Mouse (Mus musculus) MN1 (cell line): Measurements from ENCODE around the gene Serpinb5.
"Not testable (repeated sequence)": the region's sequence is repeated elsewhere in the genome, so short reads cannot be mapped to it uniquely, and the experiment has no call there.

Source experiments
- DNase-seq: peaks from one replicate; pipeline ENCODE4 v3.0.0-alpha.2; 2016; ENCODE audit warnings: low spot score

Gene Serpinb5

GRCm38 (mm10) chr1:106860847-106861246 is at the start of gene Serpinb5:
TSS of gene Serpinb5 (plus strand) at chr1:106861173.
- DNase-seq: no peak

- DNase-seq: no peak
These were observed 46.1 kb upstream of the Serpinb5 start for GRCm38 (mm10) chr1:106814864-106815263.

- no peak for DNase-seq
These were observed 45.7 kb upstream of the Serpinb5 start for GRCm38 (mm10) chr1:106815265-106815664.

DNA sequence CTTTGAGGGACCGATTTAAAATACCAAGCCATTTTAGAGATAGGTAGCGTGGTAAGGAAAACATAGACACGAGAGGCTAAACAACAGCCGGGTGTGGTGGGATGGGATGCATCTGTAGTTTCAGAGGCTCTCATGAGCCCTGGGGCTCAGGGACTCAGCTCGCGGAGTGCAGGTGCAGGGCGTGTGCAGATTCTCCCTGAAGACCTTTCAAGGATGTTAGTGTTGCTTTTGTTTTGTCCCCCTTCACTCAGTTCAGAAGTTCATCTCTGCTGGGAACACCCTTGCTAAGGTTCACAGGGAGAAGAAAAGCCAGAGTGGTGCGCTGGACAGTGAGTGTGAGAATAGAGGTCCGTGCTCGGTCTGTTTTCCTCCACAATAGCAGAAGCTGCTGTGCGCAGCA is 44.2 kb upstream of the Serpinb5 start:
- no peak for DNase-seq

DNA sequence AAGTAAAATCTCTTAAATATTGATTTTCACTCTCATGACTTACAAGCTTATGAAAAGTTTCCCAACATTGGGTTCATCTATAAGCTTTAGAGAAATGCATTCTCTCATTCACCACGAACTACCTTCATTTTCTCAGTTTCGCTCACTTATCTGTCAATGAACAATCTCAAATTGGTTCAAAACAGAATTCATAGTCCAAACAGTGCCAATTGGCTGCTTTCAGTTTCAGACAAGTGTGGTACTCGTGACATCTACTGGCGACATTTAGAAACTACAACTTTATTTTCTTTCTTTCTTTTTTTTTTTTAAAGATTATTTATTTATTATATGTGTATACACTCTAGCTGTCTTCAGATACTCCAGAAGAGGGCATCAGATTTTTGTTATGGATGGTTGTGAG is 42.6 kb upstream of the Serpinb5 start:
- DNase-seq: peak; percentile 62

- peak; percentile 50 for DNase-seq
These were observed 38.7 kb upstream of the Serpinb5 start for GRCm38 (mm10) chr1:106822297-106822696.

- no peak for DNase-seq
These were observed 32.2 kb upstream of the Serpinb5 start for GRCm38 (mm10) chr1:106828784-106829183.

GRCm38 (mm10) chr1:106865543-106865942 is 4.6 kb downstream of the Serpinb5 start:
- no peak for DNase-seq

GRCm38 (mm10) chr1:106866029-106866428 is 5.1 kb downstream of the Serpinb5 start:
- no peak for DNase-seq

GRCm38 (mm10) chr1:106866768-106867167 is 5.8 kb downstream of the Serpinb5 start:
- no peak for DNase-seq

DNA sequence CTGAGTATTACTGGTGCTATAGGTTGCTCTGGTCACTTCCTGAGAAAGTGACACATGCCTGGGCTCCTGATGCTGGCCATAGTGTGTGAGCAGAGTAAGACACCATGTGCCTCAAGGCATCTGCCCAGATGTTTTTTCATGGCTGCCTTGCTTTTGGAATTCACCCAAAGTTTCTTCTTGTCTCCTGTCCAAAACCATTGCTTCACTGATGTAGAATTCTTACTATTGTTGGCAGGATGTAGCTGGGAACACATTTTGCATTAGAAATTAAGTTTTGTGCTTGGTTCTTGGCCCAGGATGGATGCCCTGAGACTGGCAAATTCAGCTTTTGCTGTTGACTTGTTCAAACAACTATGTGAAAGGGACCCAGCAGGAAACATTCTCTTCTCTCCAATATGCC is 9.0 kb downstream of the Serpinb5 start:
- no peak for DNase-seq

DNA sequence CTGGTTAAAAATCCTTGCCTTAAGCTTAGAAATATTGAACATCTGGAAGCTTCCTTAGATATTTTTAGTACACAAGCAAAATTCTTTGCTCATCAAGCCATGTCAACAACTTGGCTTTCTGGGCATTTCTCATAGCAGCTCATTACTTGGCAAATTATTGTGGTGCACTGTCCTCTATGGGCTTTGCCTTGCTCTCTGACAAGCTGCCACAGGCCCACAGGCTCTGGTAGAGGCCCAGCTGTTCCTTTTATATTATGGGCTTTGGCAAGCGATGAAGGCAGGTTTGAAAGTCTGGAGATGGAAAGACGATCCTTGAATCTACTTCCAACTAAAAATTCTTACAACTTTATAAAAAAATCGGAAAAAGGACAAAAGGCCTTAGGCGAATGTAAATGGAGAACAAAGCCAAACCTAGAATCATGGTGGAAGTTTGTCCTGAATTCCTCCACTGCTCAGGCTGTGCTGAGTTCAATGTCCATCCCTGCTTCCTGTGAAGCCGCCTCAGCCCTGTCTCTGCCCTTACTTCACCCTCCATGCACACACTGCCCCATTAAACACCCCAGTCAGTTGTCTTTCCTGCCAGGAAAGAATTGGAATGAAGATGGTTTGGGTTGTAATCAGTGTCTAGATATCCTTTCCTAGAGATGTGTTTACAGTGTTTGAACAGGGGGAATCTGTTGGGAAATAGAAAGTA is 14.4 kb downstream of the Serpinb5 start:
- DNase-seq: no peak

- DNase-seq: no peak
These were observed 15.2 kb downstream of the Serpinb5 start for GRCm38 (mm10) chr1:106876147-106876546.

DNA sequence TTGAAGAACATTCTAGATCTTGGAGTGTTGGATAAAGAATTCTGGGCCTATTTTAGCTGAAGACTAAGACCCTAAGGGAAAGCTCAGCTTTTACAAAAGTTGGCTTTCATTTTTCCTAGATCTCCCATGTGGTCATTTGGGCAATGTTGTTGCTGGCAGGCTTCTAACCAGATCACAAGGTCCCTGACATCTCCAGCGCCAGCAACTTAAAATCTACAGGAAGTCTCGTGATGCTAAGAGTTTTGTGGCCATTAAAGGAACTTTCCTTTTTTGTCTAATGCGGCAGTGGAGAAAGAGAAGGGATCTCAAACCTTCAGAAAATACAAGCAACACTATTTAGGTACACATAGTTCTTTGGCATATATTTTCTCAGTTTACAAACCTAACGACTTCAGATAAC is 21.8 kb downstream of the Serpinb5 start:
- DNase-seq: no peak

DNA sequence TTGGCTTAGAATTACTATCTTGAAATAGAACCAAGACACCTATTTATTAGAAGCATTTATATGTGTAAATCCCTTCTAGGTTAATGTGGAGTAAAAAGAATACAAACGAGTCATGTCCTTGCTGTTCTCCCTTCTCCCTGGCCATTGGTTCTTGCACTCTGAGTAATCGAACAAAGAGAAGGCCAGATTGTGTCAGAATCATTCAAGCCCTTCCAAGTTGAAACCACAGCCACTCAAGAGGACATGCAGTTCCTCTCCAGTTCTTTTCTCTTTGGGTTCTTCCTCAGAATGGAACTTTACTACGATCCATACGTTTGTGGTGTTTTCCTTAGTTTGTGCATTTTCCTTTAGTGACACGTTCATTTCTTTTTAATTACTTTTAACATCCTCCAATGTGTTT is 22.4 kb downstream of the Serpinb5 start:
- no peak for DNase-seq

GRCm38 (mm10) chr1:106883812-106884211 is 22.8 kb downstream of the Serpinb5 start:
- DNase-seq: peak; percentile 35

GRCm38 (mm10) chr1:106895142-106895541 is 34.2 kb downstream of the Serpinb5 start:
- DNase-seq: not testable (repeated sequence)

- DNase-seq: peak; percentile 7
These were observed 40.4 kb downstream of the Serpinb5 start for GRCm38 (mm10) chr1:106901406-106901805.

- DNase-seq: no peak
These were observed 71.0 kb downstream of the Serpinb5 start for GRCm38 (mm10) chr1:106931954-106932353.
